Mouse (Mus musculus) left cerebral cortex, adult 2 months (tissue): Measurements from ENCODE around the gene St6gal1. TPM values are rescaled to one million over a fixed set of nuclear protein-coding genes. Genes with fewer than 3 reads are reported as not detected.

ENCODE experiments used
- DNase-seq, 2 experiments: peaks; one replicate each; pipeline ENCODE4 v3.0.0; 2021 to 2022; ENCODE audit warnings: low spot score in 2 of 2, mixed read lengths in 1 of 2; ENCODE audit errors: extremely low spot score in 1 of 2
- H3K27ac ChIP-seq: fragments of 200-600 bp; 2 replicates; pipeline ENCODE4 v1.8.1; 2022
- H3K4me3 ChIP-seq: fragments of 200-600 bp; 2 replicates; pipeline ENCODE4 v1.8.1; 2022
- CTCF ChIP-seq: fragments of 200-600 bp; IDR thresholded peaks from 2 replicates; pipeline ENCODE4 v1.8.1; 2022; ENCODE audit warnings: antibody characterized with exemption, mild to moderate bottlenecking, moderate library complexity
- intact Hi-C: fragments of 180-260 bp; cut with DNase I; formaldehyde crosslinking; loops from one replicate; pipeline ENCODE4 v1.15.1; 2025
- total RNA-seq, 2 experiments: library from RNA; stranded (reverse); gene quantifications; 2 replicates each; pipeline ENCODE4 v1.2.3; 2021

St6gal1 gene
- total RNA-seq, 2 experiments from 2014 or later = 16.5 to 18.7 TPM

DNA sequence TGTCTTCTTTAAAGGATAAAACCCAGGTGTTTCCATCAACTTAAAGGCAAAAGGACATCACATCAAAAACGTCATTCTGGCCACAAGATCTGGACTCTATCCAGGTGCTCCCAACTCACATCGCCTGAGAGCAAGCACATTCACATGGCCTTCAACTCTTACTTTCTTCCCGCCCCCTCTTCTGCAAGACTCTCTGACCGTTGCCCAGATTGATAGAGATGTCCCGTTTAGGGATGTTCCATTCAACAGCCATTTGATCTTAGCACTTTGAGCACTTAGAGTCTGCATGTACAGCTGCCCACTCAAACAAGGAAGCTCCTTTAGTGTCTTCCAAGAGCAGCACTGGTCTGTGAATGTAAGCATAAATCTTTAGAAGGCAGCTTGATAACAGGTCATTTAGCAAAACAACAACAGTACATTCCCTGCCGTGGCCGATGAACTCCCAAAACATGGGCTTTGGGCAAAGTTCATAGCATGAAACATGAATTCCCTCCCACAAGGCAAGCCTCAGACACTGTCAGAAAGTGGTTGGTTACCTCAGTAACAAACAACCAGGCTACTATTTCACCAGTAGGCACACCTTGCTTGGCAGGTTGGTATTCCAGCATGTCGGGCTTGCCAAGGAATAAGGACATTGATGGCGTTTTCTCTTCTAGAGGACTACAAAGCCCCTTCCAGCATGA is 32.8 kb upstream of the St6gal1 start:
- intact Hi-C loops = no loop called here
- no peak for TF ChIP-seq CTCF
- no peak for DNase-seq
- H3K27ac ChIP-seq = no peak overlapping the region
- H3K4me3 ChIP-seq = no peak overlapping the region

GRCm38 (mm10) chr16:23195618-23196017 is 28.9 kb upstream of the St6gal1 start:
- no peak overlapping the region for H3K27ac ChIP-seq
- TF ChIP-seq CTCF = no peak
- intact Hi-C loops = no loop called here
- DNase-seq = no peak
- no peak overlapping the region for H3K4me3 ChIP-seq

DNA sequence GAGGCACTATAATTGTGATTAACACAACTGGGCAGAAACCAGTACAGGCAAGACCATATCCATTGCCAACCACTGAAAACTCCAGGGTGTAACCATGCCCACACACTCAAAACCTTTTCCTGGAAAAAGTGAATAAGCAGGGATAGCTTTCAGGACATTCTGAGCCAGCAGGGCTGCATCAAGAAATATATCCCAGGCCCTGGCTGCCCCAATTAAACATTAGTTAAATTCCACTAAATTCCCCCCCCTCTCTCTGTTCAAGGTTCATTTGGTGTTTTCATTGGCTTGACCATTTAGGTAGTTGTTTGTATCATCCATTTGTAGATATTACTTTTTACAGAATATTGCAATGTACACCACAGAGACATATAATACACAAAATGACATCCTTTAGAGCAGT is 28.2 kb upstream of the St6gal1 start:
- DNase-seq = no peak
- TF ChIP-seq CTCF = no peak
- intact Hi-C loops = no loop called here
- Histone ChIP-seq H3K4me3 (no peak overlapping the region), H3K27ac (no peak overlapping the region)

- TF ChIP-seq CTCF = no peak
- no peak for DNase-seq
- intact Hi-C loops = no loop called here
- no peak overlapping the region for H3K4me3 ChIP-seq
- H3K27ac ChIP-seq = no peak overlapping the region
These were observed 27.7 kb upstream of the St6gal1 start for GRCm38 (mm10) chr16:23196791-23197190.

- no peak overlapping the region for H3K4me3 ChIP-seq
- TF ChIP-seq CTCF = no peak
- no peak for DNase-seq
- no peak overlapping the region for H3K27ac ChIP-seq
- intact Hi-C loops = no loop called here
These were observed 23.0 kb upstream of the St6gal1 start for GRCm38 (mm10) chr16:23201498-23201897.

- no peak for TF ChIP-seq CTCF
- intact Hi-C loops = no loop called here
- no peak overlapping the region for H3K4me3 ChIP-seq
These were observed 10.2 kb upstream of the St6gal1 start for GRCm38 (mm10) chr16:23214314-23214713.

DNA sequence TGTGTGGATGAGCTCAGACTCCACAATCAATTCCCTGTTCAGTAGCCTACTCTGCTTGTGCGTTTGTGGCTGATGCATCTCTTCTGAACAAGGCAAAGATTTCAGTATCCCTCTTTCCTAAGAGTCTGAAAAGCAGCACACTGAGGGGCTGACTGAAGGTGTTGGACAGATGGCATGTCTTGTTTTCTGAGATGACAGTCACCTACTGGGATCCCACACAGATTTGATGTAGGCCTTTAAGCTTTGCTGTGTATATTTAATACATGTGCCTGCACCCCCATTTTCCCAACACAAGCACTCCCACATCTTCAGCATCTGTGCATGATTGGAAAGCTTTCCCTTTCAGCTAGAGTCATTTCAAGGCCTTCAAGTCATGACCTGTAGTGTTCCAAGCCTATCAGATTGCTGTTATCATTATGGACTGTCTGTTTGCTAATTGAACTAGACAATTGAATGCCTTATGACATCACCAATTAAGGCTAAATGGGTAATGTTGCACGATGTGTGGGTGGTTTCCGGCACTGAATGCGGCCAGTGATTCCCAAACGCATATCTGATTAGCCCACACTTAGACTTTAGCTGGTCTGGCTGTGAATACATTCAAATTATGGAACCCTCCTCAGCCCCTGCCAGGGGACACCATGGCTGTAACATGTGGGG is 9.2 kb upstream of the St6gal1 start:
- Histone ChIP-seq H3K4me3 (no peak overlapping the region), H3K27ac (no peak overlapping the region)
- intact Hi-C loops = no loop called here
- TF ChIP-seq CTCF = no peak
- no peak for DNase-seq

More at GRCm38 (mm10) chr16:23214314-23214713, 10.2 kb upstream of the St6gal1 start:
- no peak overlapping the region for H3K27ac ChIP-seq
- no peak for DNase-seq

DNA sequence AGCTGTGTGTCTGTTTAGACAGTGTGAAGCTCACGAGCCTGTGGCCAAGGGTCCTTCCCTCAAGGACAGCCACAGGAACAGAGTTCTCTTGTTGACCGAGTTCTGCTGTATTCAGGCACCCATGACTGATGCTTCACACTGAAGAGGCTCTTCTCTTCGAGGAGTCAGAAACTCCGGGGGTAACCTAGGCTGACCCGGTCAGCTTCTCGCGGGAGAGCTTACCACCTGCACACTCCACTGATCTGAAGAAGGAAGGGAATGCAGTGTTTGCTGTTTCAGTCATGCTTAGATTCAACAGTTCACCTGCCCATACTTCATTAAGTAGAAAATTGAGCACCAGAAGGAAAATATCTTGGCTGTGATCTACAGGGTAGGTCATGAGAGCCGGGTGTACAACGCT is 8.2 kb upstream of the St6gal1 start:
- H3K4me3 ChIP-seq = no peak overlapping the region
- no peak for DNase-seq
- TF ChIP-seq CTCF = no peak
- intact Hi-C loops = no loop called here
- H3K27ac ChIP-seq = no peak overlapping the region

GRCm38 (mm10) chr16:23218313-23218712 is 6.2 kb upstream of the St6gal1 start:
- no peak overlapping the region for H3K4me3 ChIP-seq
- intact Hi-C loops = no loop called here
- DNase-seq = no peak
- no peak overlapping the region for H3K27ac ChIP-seq
- TF ChIP-seq CTCF = no peak

DNA sequence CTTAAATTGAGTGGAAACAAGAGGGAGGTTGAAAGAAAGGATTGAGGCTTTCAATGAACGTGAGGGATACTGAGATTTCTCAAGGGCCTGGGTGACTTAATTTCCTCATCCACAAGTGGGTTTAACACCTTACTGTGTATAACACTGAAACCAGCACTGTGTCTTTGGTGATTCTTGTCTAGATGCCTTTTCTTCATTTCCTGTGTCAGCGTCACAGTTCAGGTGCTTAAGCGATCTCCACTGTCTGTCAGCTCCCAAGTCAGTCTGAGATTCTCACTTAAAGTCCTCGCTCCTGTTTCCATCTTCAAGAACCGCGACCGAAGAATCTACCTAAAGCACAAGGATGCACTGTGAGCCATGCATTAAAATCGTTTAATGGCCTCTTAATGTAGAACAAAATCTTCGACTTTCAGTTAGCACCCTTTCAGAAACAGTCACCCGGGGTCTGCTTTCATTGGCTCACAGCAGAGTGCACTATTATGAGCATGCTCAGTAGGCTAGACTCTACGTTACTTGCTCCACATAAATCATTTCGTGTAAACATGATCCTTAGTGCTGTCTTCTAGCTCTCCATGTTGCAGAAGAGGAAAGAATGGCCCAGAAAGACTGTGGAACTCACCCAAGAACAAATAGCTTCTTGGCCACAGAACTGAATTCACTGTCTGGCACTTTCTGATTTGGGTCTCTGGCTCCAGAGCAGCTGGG is 1.2 kb upstream of the St6gal1 start:
- intact Hi-C loops = no loop called here
- H3K4me3 ChIP-seq = peak overlapping the region; percentile 69
- TF ChIP-seq CTCF = no peak
- peak in 1 of 2 experiments; percentile 22 for DNase-seq
- peak overlapping the region; percentile 91; the same call in 1 of the 2 replicates for H3K27ac ChIP-seq

GRCm38 (mm10) chr16:23223871-23224469 is 570 bp upstream of the St6gal1 start:
- no peak for TF ChIP-seq CTCF
- Histone ChIP-seq H3K27ac (peak overlapping the region; percentile 91; the same call in 1 of the 2 replicates), H3K4me3 (peak overlapping the region; percentile 69)
- intact Hi-C loops = loop anchor here (2.0 kb wide), 2 partner anchors 73 to 179 kb away; no protein-coding TSS in a partner anchor
- peak in 1 of 2 experiments; percentile 20 for DNase-seq
